Mouse (Mus musculus) G1E (cell line): ENCODE results near the gene Bcar3.

Experiments
- CTCF ChIP-seq: IDR thresholded peaks from 2 replicates; pipeline ENCODE4 v1.5.1; 2012; ENCODE audit warnings: low read depth, low read length, inconsistent platforms, mixed read lengths
- GATA1 ChIP-seq: IDR thresholded peaks from 2 replicates; pipeline ENCODE4 v1.6.1; 2012; ENCODE audit warnings: borderline replicate concordance, low read length, inconsistent platforms, mixed read lengths
- GATA2 ChIP-seq: IDR thresholded peaks from 2 replicates; pipeline ENCODE4 v1.6.1; 2012; ENCODE audit warnings: low read depth, low read length, inconsistent platforms, borderline replicate concordance
- POLR2AphosphoS5 ChIP-seq: IDR thresholded peaks from 2 replicates; pipeline ENCODE4 v1.6.1; 2012; ENCODE audit warnings: low read depth, low read length, inconsistent platforms; ENCODE audit not compliant: insufficient replicate concordance
- TAL1 ChIP-seq: conservative IDR thresholded peaks from 2 replicates; pipeline ENCODE4 v1.6.1; 2012; ENCODE audit warnings: low read depth, low read length, inconsistent platforms, mixed read lengths

DNA sequence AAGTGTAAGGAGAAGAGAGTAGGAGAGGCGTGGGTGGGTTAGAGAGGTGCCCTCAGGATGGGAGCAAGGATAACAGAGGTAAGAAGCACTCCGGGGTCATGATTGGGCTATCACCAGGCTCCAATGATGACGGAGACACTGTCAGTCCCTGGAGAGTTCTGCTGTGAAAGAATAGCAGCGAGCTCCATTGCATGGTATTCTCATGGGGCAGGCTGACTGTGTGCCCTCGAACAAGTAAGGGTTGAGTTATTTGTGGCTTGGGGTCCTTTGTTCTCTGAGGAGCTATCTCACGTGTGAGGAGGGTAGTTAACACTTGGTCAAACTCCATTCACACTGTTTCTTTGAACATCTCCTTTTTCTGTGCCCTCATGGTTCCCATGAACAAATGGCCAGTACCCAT is 113.8 kb downstream of the Bcar3 start:
- TF ChIP-seq CTCF (no peak), POLR2AphosphoS5 (no peak), GATA1 (no peak), TAL1 (no peak), GATA2 (no peak)
